ENCODE assay signal across 9 mouse cellular contexts in genomic region chr8:84647461-84647901, GRCm38 (mm10). TPM values are rescaled to one million over a fixed set of nuclear protein-coding genes. Genes with fewer than 3 reads are reported as not detected.
A peak's percentile ranks its signal among the peaks of the same experiment; 100 is the strongest.
DNase-seq lines count a peak whose midpoint lies in the region; ATAC-seq and TF ChIP-seq lines count a peak whose summit lies in the region.
"Had no signal": no experiment of that assay in that cellular context is flagged by ENCODE, and none has a peak within 500 bp of the region (broad histone marks: within the 10 kb centered on the region; RNA-seq: fewer than 3 reads in every experiment).

No protein-coding gene starts in this region.

- H3K27me3 ChIP-seq in kidney, adult 2 months (replicated peaks; ENCODE audit: control insufficient read depth, insufficient read depth, low read length), result no peaks in the 10 kb centered on the region
- no peaks in the 10 kb centered on the region for H3K27me3 ChIP-seq in kidney, postnatal 0 days (ENCODE audit: insufficient read depth, low read length)
- H3K27me3 ChIP-seq in midbrain, embryonic 11.5 days (ENCODE audit: control insufficient read depth, insufficient read depth, low read length), result no peaks in the 10 kb centered on the region
- H3K27me3 ChIP-seq: Patski had no signal

- peak; percentile 20; the same call in 1 of the 2 replicates for TF ChIP-seq CTCF in kidney, adult 2 months (conservative IDR thresholded peaks at IDR 0.05; ENCODE audit: insufficient read depth, insufficient read length, low read depth, low read length)
- peak; percentile 25; the same call in 1 of the 2 replicates for TF ChIP-seq CTCF in kidney, postnatal 0 days (IDR thresholded peaks at IDR 0.05; ENCODE audit: low read depth)

- H3K4me3 ChIP-seq in kidney, adult 2 months (ENCODE audit: insufficient read depth, low read depth, low read length), result no peak overlapping the region
- H3K4me3 ChIP-seq in kidney, postnatal 0 days (replicated peaks; ENCODE audit: low read depth, low read length), result no peak overlapping the region
- peak overlapping the region; percentile 1; the same call in 1 of the 2 replicates for H3K4me3 ChIP-seq in midbrain, embryonic 11.5 days (ENCODE audit: low read depth, low read length)

- 8% methylated on average over 14 of the region's 14 CpGs for WGBS in kidney, adult 2 months
- 6% methylated on average over 14 of the region's 14 CpGs for WGBS in kidney, postnatal 0 days
- 3% methylated on average over 14 of the region's 14 CpGs for WGBS in midbrain, embryonic 11.5 days

- H3K9me3 ChIP-seq in kidney, postnatal 0 days (replicated peaks; ENCODE audit: low read length), result no peaks in the 10 kb centered on the region
- H3K9me3 ChIP-seq in midbrain, embryonic 11.5 days (ENCODE audit: control insufficient read depth, low read length), result no peaks in the 10 kb centered on the region

- TF ChIP-seq POLR2A in kidney, adult 2 months (IDR thresholded peaks at IDR 0.05; ENCODE audit: low read depth, low read length), result no peak

- H3K4me2 ChIP-seq in kidney, postnatal 0 days (ENCODE audit: low read length), result peak overlapping the region; percentile 44
- peak overlapping the region; percentile 31 for H3K4me2 ChIP-seq in midbrain, embryonic 11.5 days

- H3K9ac ChIP-seq in kidney, postnatal 0 days (ENCODE audit: low read depth, low read length), result no peak overlapping the region
- peak overlapping the region; percentile 13; the same call in 1 of the 2 replicates for H3K9ac ChIP-seq in midbrain, embryonic 11.5 days (ENCODE audit: low read length)

- no peak overlapping the region for H3K27ac ChIP-seq in kidney, adult 2 months (ENCODE audit: insufficient read depth, low read depth, low read length)
- H3K27ac ChIP-seq in kidney, postnatal 0 days, result no peak overlapping the region
- no peak overlapping the region for H3K27ac ChIP-seq in midbrain, embryonic 11.5 days (ENCODE audit: low read depth, low read length)

- 0 out of 2 replicates have a peak, but pooled peaks have one; percentile 36 for ATAC-seq in erythroblast, adult 5-6 weeks (replicated peaks; ENCODE audit: low FRiP score, poor library complexity, severe bottlenecking)
- peak; percentile 65 for ATAC-seq in kidney, postnatal 0 days (replicated peaks; ENCODE audit: low FRiP score, low read depth)
- ATAC-seq in midbrain, embryonic 11.5 days (ENCODE audit: low FRiP score), result peak; percentile 87
- ATAC-seq: Patski had no signal

- no peak for DNase-seq in kidney, adult 2 months
- no peak for DNase-seq in kidney, adult 9 months
- DNase-seq in kidney, postnatal 0 days (ENCODE audit: low spot score), result peak; percentile 51
- peak; percentile 96 for DNase-seq in midbrain, embryonic 11.5 days (ENCODE audit: low spot score, missing footprints)
- no peak for DNase-seq in cerebellum, adult 9-10 months
- DNase-seq in ovary, postnatal 14 days (ENCODE audit: low spot score), result no peak
- no peak for DNase-seq in adrenal gland, adult 18-20 months (ENCODE audit: low spot score in 2 of 2)

- no peaks in the 10 kb centered on the region for H3K4me1 ChIP-seq in kidney, adult 2 months (ENCODE audit: control insufficient read depth, insufficient read depth, low read length)
- peaks cover 5% of the 10 kb centered on the region for H3K4me1 ChIP-seq in kidney, postnatal 0 days (replicated peaks; ENCODE audit: insufficient read depth, low read length)
- H3K4me1 ChIP-seq in midbrain, embryonic 11.5 days (ENCODE audit: control insufficient read depth, insufficient read depth, low read length), result peaks cover 9% of the 10 kb centered on the region

- H3K36me3 ChIP-seq in kidney, adult 2 months (ENCODE audit: control insufficient read depth, insufficient read depth, low read length), result no peaks in the 10 kb centered on the region
- no peaks in the 10 kb centered on the region for H3K36me3 ChIP-seq in kidney, postnatal 0 days (ENCODE audit: insufficient read depth, low read length)
- no peaks in the 10 kb centered on the region for H3K36me3 ChIP-seq in midbrain, embryonic 11.5 days (ENCODE audit: control insufficient read depth, insufficient read depth, low read length)

RNA-seq across cellular contexts. Expression of gene Ier2, which starts 15.2 kb away (rescaled TPM):
- 5.7 and 7.3 TPM in 2 replicates for polyA plus RNA-seq in kidney, adult 2 months (2012; rRNA removed)
- total RNA-seq in erythroblast, adult 5-6 weeks (2015; ENCODE audit: low replicate concordance), result 17.8 and 22.9 TPM in 2 replicates
- 9.2 and 14.8 TPM in 2 replicates for total RNA-seq in erythroblast, adult 5-6 weeks (2017; ENCODE audit: low replicate concordance)
- polyA plus RNA-seq in kidney, postnatal 0 days (2015; fragmentation: Nextera tagmentation; extraction: Ambion mirVana), result 77.4 and 83.8 TPM in 2 replicates
- polyA plus RNA-seq in midbrain, embryonic 11.5 days (2014; fragmentation: Nextera tagmentation; extraction: Ambion mirVana), result 49.9 and 52.9 TPM in 2 replicates
- 10 to 100 TPM; 20.7 to 24.6 TPM for total RNA-seq in adrenal gland, adult 18-20 months (2021)

RNA-seq across cellular contexts. Expression of gene Trmt1, which starts 38.6 kb away (rescaled TPM):
- 73.7 and 98.9 TPM in 2 replicates for polyA plus RNA-seq in kidney, adult 2 months (2012; rRNA removed)
- total RNA-seq in erythroblast, adult 5-6 weeks (2015; ENCODE audit: low replicate concordance), result 9.8 and 16.9 TPM in 2 replicates
- total RNA-seq in erythroblast, adult 5-6 weeks (2017; ENCODE audit: low replicate concordance), result 18.3 and 21.5 TPM in 2 replicates
- polyA plus RNA-seq in kidney, postnatal 0 days (2015; fragmentation: Nextera tagmentation; extraction: Ambion mirVana), result 55.3 and 56.1 TPM in 2 replicates
- 39.9 and 45.6 TPM in 2 replicates for polyA plus RNA-seq in midbrain, embryonic 11.5 days (2014; fragmentation: Nextera tagmentation; extraction: Ambion mirVana)
- total RNA-seq in adrenal gland, adult 18-20 months (2021), result 10 to 100 TPM; 66.3 to 79.0 TPM

RNA-seq across cellular contexts. Expression of gene Nacc1, which starts 40.2 kb away (rescaled TPM):
- 85.8 and 93.9 TPM in 2 replicates for polyA plus RNA-seq in kidney, adult 2 months (2012; rRNA removed)
- 12.7 and 19.9 TPM in 2 replicates for total RNA-seq in erythroblast, adult 5-6 weeks (2015; ENCODE audit: low replicate concordance)
- 8.2 and 13.1 TPM in 2 replicates for total RNA-seq in erythroblast, adult 5-6 weeks (2017; ENCODE audit: low replicate concordance)
- polyA plus RNA-seq in kidney, postnatal 0 days (2015; fragmentation: Nextera tagmentation; extraction: Ambion mirVana), result 15.9 and 16.1 TPM in 2 replicates
- 18.6 and 21.4 TPM in 2 replicates for polyA plus RNA-seq in midbrain, embryonic 11.5 days (2014; fragmentation: Nextera tagmentation; extraction: Ambion mirVana)
- total RNA-seq in adrenal gland, adult 18-20 months (2021), result 10 to 100 TPM; 71.3 to 77.8 TPM

RNA-seq across cellular contexts. Expression of gene Lyl1, which starts 53.8 kb away (rescaled TPM):
- polyA plus RNA-seq in kidney, adult 2 months (2012; rRNA removed), result 3.2 and 4.1 TPM in 2 replicates
- total RNA-seq in erythroblast, adult 5-6 weeks (2015; ENCODE audit: low replicate concordance), result 37.4 and 40.3 TPM in 2 replicates
- 43.1 and 44.2 TPM in 2 replicates for total RNA-seq in erythroblast, adult 5-6 weeks (2017; ENCODE audit: low replicate concordance)
- 6.1 and 6.4 TPM in 2 replicates for polyA plus RNA-seq in kidney, postnatal 0 days (2015; fragmentation: Nextera tagmentation; extraction: Ambion mirVana)
- polyA plus RNA-seq in midbrain, embryonic 11.5 days (2014; fragmentation: Nextera tagmentation; extraction: Ambion mirVana), result 5.1 and 6.5 TPM in 2 replicates
- total RNA-seq in adrenal gland, adult 18-20 months (2021), result 1 to 10 TPM; 2.7 to 2.8 TPM

Comparison
In these comparisons a context has a peak if more than half of its experiments do, and no peak if none do; other contexts are left out.
1. DNase-seq: peak in kidney, postnatal 0 days (single experiment) and midbrain, embryonic 11.5 days (single experiment); none in kidney, adult 2 months (single experiment), kidney, adult 9 months (single experiment), cerebellum, adult 9-10 months (single experiment), ovary, postnatal 14 days (single experiment) and adrenal gland, adult 18-20 months (0 of 2).
2. ATAC-seq: peak in every context shown above with its lines; median percentile 87 in midbrain, embryonic 11.5 days; 65 in kidney, postnatal 0 days; 36 in erythroblast, adult 5-6 weeks.